Mouse (Mus musculus): ENCODE data around the gene Kpna6.

DNA sequence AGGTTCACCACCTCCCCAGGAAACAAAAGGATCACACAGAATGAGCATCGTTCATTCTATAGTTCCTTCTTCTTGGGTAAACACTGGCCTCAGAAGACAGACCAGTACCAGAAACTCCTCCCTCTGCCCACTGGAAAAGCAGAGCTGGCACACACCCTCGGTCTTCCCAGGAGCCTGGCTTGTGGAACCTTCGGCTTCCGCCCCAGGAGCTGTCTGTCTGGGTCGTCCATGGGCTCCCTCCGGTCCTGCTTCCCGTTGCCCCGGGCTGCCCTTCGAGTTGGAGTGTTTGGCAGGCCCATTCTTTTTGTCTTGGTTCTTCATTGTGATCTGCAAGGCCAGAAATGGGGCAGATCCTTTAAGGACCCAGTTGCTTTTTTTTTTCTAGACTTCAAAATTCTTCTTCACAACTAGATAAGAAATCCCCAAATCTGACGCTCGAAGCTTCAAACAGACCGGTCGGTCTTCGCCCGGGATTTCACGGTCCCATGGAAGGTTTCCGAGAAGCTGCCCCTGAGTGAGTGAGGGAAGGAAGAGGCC lies 32.4 kb downstream of the Kpna6 start:
- TF ChIP-seq CTCF (IDR thresholded peaks at IDR 0.05; ENCODE audit: extremely low read depth, insufficient read depth, low read length) (no peak), POLR2A (IDR thresholded peaks at IDR 0.05; ENCODE audit: extremely low read depth, insufficient read depth, low read length) (no peak; the same call in 1 of the 2 replicates)

All from cortical plate, adult 2 months (tissue).